Mouse (Mus musculus) C2C12 (cell line): ENCODE measurements around the gene Tm4sf19.

Source experiments
- CTCF ChIP-seq: IDR thresholded peaks from one replicate; pipeline ENCODE4 v1.5.1; 2011; ENCODE audit not compliant: control insufficient read depth, insufficient read depth, insufficient read length
- FOSL1 ChIP-seq: IDR thresholded peaks from one replicate; pipeline ENCODE4 v1.8.0; 2011; ENCODE audit warnings: mild to moderate bottlenecking, low read length; ENCODE audit not compliant: poor library complexity, insufficient read depth, severe bottlenecking
- MYOD1 ChIP-seq: IDR thresholded peaks from one replicate; pipeline ENCODE4 v1.6.1; 2011; ENCODE audit warnings: low read depth; ENCODE audit not compliant: control insufficient read depth, insufficient read length
- MYOG ChIP-seq: IDR thresholded peaks from one replicate; pipeline ENCODE4 v1.6.1; 2011; ENCODE audit not compliant: control insufficient read depth, insufficient read length; ENCODE audit errors: extremely low read depth

- TF ChIP-seq CTCF, result no peak
- no peak for TF ChIP-seq MYOG
- TF ChIP-seq FOSL1, result no peak
- TF ChIP-seq MYOD1, result no peak
Measured at GRCm38 (mm10) chr16:32395679-32396540, 4.4 kb upstream of the Tm4sf19 start.
